Mouse (Mus musculus) CH12.LX (cell line): ENCODE data around the gene Srgap1. TPM values are rescaled to one million over a fixed set of nuclear protein-coding genes. Genes with fewer than 3 reads are reported as not detected.

Experiments
- DNase-seq: peaks from one replicate; pipeline ENCODE4 v3.0.0-alpha.2; 2013; ENCODE audit errors: extremely low read depth
- H3K27ac ChIP-seq: 2 replicates; pipeline ENCODE4 v1.5.1; 2012; ENCODE audit warnings: low read depth, mild to moderate bottlenecking, control low read depth, moderate library complexity; ENCODE audit not compliant: insufficient read depth
- H3K27me3 ChIP-seq: replicated peaks from 2 replicates; pipeline ENCODE3; 2012; ENCODE audit warnings: inconsistent platforms
- H3K36me3 ChIP-seq, 2 experiments: replicated peaks in 1 of 2; 2 replicates each; pipeline versions ENCODE3 to v1.6.1; 2012; ENCODE audit warnings: inconsistent platforms in 1 of 2, low read length in 1 of 2, mild to moderate bottlenecking in 1 of 2, mixed read lengths in 1 of 2, moderate library complexity in 1 of 2; ENCODE audit not compliant: control insufficient read depth in 1 of 2, insufficient read depth in 1 of 2
- H3K4me1 ChIP-seq, 2 experiments: 2 replicates each; pipeline ENCODE4 v1.6.1; 2012; ENCODE audit warnings: inconsistent platforms in 1 of 2, moderate library complexity in 1 of 2; ENCODE audit not compliant: insufficient read depth in 2 of 2, control insufficient read depth in 1 of 2
- H3K4me2 ChIP-seq: 2 replicates; pipeline ENCODE4 v1.6.1; 2012; ENCODE audit warnings: low read depth, mild to moderate bottlenecking, control low read depth; ENCODE audit not compliant: poor library complexity, insufficient read depth, severe bottlenecking
- H3K4me3 ChIP-seq, 3 experiments: fragments of 150-350 bp in 1 of 3; sonication (generic) in 1 of 3; replicated peaks in 1 of 3; 2 replicates each; pipeline versions ENCODE3 to v1.5.1; 2011 to 2012; ENCODE audit warnings: low read depth in 2 of 3, low read length in 2 of 3, mild to moderate bottlenecking in 2 of 3, moderate library complexity in 2 of 3, control low read depth in 1 of 3, improper control_type of control experiment in 1 of 3, inconsistent platforms in 1 of 3, mixed read lengths in 1 of 3; ENCODE audit not compliant: poor library complexity in 1 of 3
- H3K79me2 ChIP-seq: replicated peaks from 2 replicates; pipeline ENCODE4 v1.6.1; 2012; ENCODE audit warnings: mild to moderate bottlenecking, moderate library complexity; ENCODE audit not compliant: control insufficient read depth, poor library complexity, insufficient read depth, severe bottlenecking; ENCODE audit errors: extremely low read depth
- H3K9ac ChIP-seq: 2 replicates; pipeline ENCODE4 v1.6.1; 2012; ENCODE audit warnings: low read depth, mild to moderate bottlenecking, control low read depth, moderate library complexity; ENCODE audit not compliant: insufficient read depth
- H3K9me3 ChIP-seq: replicated peaks from 2 replicates; pipeline ENCODE3; 2012; ENCODE audit warnings: low read length, inconsistent platforms, mixed read lengths
- CHD1 ChIP-seq: IDR thresholded peaks from 2 replicates; pipeline ENCODE4 v1.6.1; 2012; ENCODE audit warnings: low read depth, low read length, improper control_type of control experiment, inconsistent platforms
- CHD2 ChIP-seq: IDR thresholded peaks from 2 replicates; pipeline ENCODE4 v1.6.1; 2011; ENCODE audit warnings: low read length, improper control_type of control experiment
- CTCF ChIP-seq, 2 experiments: IDR thresholded peaks in 1 of 2; conservative IDR thresholded peaks in 1 of 2; 2 replicates each; pipeline ENCODE4 v1.5.1; 2011 to 2012; ENCODE audit warnings: low read depth in 2 of 2, low read length in 2 of 2, improper control_type of control experiment in 1 of 2, inconsistent platforms in 1 of 2, mild to moderate bottlenecking in 1 of 2, moderate library complexity in 1 of 2
- E2F4 ChIP-seq: IDR thresholded peaks from 2 replicates; pipeline ENCODE4 v1.6.1; 2011; ENCODE audit warnings: low read depth, low read length, improper control_type of control experiment; ENCODE audit not compliant: insufficient replicate concordance
- ELF1 ChIP-seq: IDR thresholded peaks from 2 replicates; pipeline ENCODE4 v1.6.1; 2014; ENCODE audit warnings: low read depth, mild to moderate bottlenecking, inconsistent platforms, low read length, improper control_type of control experiment
- HCFC1 ChIP-seq: IDR thresholded peaks from 2 replicates; pipeline ENCODE4 v1.6.1; 2012; ENCODE audit warnings: low read depth, mild to moderate bottlenecking, inconsistent platforms, low read length, improper control_type of control experiment
- JUND ChIP-seq: conservative IDR thresholded peaks from 2 replicates; pipeline ENCODE4 v1.6.1; 2011; ENCODE audit warnings: low read depth, low read length, improper control_type of control experiment
- KAT2A ChIP-seq: IDR thresholded peaks from 2 replicates; pipeline ENCODE4 v1.6.1; 2012; ENCODE audit warnings: low read length, improper control_type of control experiment, inconsistent platforms; ENCODE audit not compliant: insufficient replicate concordance
- MAFK ChIP-seq: IDR thresholded peaks from 2 replicates; pipeline ENCODE4 v1.6.1; 2011; ENCODE audit warnings: low read length, improper control_type of control experiment; ENCODE audit not compliant: insufficient replicate concordance
- MAX ChIP-seq: IDR thresholded peaks from 2 replicates; pipeline ENCODE4 v1.6.1; 2011; ENCODE audit warnings: low read length, improper control_type of control experiment
- MXI1 ChIP-seq: IDR thresholded peaks from 2 replicates; pipeline ENCODE4 v1.6.1; 2011; ENCODE audit warnings: mild to moderate bottlenecking, low read depth, low read length, improper control_type of control experiment
- MYC ChIP-seq: IDR thresholded peaks from 2 replicates; pipeline ENCODE4 v1.6.1; 2011; ENCODE audit warnings: low read depth, mild to moderate bottlenecking, improper control_type of control experiment, low read length
- NELFE ChIP-seq: IDR thresholded peaks from 2 replicates; pipeline ENCODE4 v1.6.1; 2011; ENCODE audit warnings: low read depth, low read length, improper control_type of control experiment
- NRF1 ChIP-seq: IDR thresholded peaks from 2 replicates; pipeline ENCODE4 v1.6.1; 2014; ENCODE audit warnings: low read depth, mild to moderate bottlenecking, inconsistent platforms, low read length, improper control_type of control experiment, moderate library complexity
- POLR2A ChIP-seq: IDR thresholded peaks from 2 replicates; pipeline ENCODE4 v1.6.1; 2011; ENCODE audit warnings: low read depth, mild to moderate bottlenecking, improper control_type of control experiment, low read length
- POLR2AphosphoS2 ChIP-seq: IDR thresholded peaks from 2 replicates; pipeline ENCODE4 v1.6.1; 2011; ENCODE audit warnings: low read depth, low read length, improper control_type of control experiment
- RAD21 ChIP-seq: IDR thresholded peaks from 2 replicates; pipeline ENCODE4 v1.6.1; 2011; ENCODE audit warnings: low read depth, mild to moderate bottlenecking, low read length, improper control_type of control experiment, moderate library complexity
- RCOR1 ChIP-seq: conservative IDR thresholded peaks from 2 replicates; pipeline ENCODE4 v1.6.1; 2012; ENCODE audit warnings: low read depth, mild to moderate bottlenecking, inconsistent platforms, low read length, improper control_type of control experiment
- SMC3 ChIP-seq: IDR thresholded peaks from 2 replicates; pipeline ENCODE4 v1.6.1; 2011; ENCODE audit warnings: low read depth, low read length, improper control_type of control experiment
- TBP ChIP-seq: conservative IDR thresholded peaks from 2 replicates; pipeline ENCODE4 v1.6.1; 2011; ENCODE audit warnings: low read depth, low read length, improper control_type of control experiment
- TCF12 ChIP-seq: IDR thresholded peaks from 2 replicates; pipeline ENCODE4 v1.6.1; 2014; ENCODE audit warnings: low read depth, mild to moderate bottlenecking, inconsistent platforms, low read length, improper control_type of control experiment
- UBTF ChIP-seq: IDR thresholded peaks from 2 replicates; pipeline ENCODE4 v1.6.1; 2012; ENCODE audit warnings: low read depth, mild to moderate bottlenecking, inconsistent platforms, low read length, improper control_type of control experiment, moderate library complexity
- USF1 ChIP-seq: IDR thresholded peaks from 2 replicates; pipeline ENCODE4 v1.6.1; 2014; ENCODE audit warnings: low read depth, mild to moderate bottlenecking, inconsistent platforms, low read length, improper control_type of control experiment
- ZKSCAN1 ChIP-seq: IDR thresholded peaks from 2 replicates; pipeline ENCODE4 v1.6.1; 2012; ENCODE audit warnings: low read depth, inconsistent platforms, low read length, improper control_type of control experiment, borderline replicate concordance
- ZNF384 ChIP-seq: IDR thresholded peaks from 2 replicates; pipeline ENCODE4 v1.6.1; 2012; ENCODE audit warnings: low read depth, low read length, improper control_type of control experiment, inconsistent platforms
- dilution Hi-C: fragments of 300-500 bp; cut with MboI; formaldehyde crosslinking; loops from 2 replicates; pipeline ENCODE4 v1.14.3; 2020; ENCODE audit warnings: low sequenced_read_pairs; ENCODE audit not compliant: extremely low pct_unique_long_range_greater_than_20kb, extremely low pct_ligation_motif_present
- in situ Hi-C: fragments of 300-500 bp; cut with MboI; formaldehyde crosslinking; loops from 3 replicates; pipeline ENCODE4 v1.14.3; 2019; ENCODE audit warnings: low sequenced_read_pairs, low pct_ligation_motif_present, low pct_unique_long_range_greater_than_20kb, mixed read lengths
- polyA plus RNA-seq: library from polyadenylated mRNA; unstranded; fragments of >175 nt; gene quantifications from 2 replicates; pipeline ENCODE4 v1.2.1, GENCODE M21; 2012; ENCODE audit warnings: low read depth; ENCODE audit not compliant: insufficient read length
- total RNA-seq, 2 experiments: library from RNA; depleted of rRNA; stranded (reverse); fragments of 300-350 nt in 1 of 2; fragments of >200 nt in 1 of 2; gene quantifications; 2 replicates each; pipeline ENCODE4 v1.2.3; 2012 to 2014

Srgap1 gene
- total and polyA plus RNA-seq, 3 experiments: not detected

DNA sequence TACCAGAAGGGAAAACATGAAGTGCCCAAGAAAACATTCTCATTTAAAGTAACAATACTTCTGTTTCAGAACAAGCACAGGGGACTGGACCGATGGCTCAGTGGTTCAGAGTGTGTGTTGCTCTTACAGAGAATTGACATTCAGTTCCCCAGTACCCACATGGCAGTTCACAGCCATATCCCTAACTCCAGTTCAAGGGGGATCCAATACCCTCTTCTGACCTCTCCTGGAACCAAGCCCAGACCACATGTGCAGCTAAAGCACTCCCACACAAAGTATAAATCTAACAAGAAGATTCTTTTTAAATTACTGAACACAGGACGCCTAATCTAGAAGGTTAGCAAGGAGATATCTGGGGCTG is 38.8 kb downstream of the Srgap1 start:
- no peak for DNase-seq
- Histone ChIP-seq H3K4me2 (no peak overlapping the region), H3K27ac (no peak overlapping the region), H3K9me3 (no peaks in the 10 kb centered on the region), H3K27me3 (no peaks in the 10 kb centered on the region), H3K79me2 (no peaks in the 10 kb centered on the region), H3K36me3 (no peaks in the 10 kb centered on the region), H3K4me1 (peaks cover 0 to 8% of the 10 kb centered on the region in 2 experiments; a peak in 1 of 4 replicates), H3K4me3 (no peak overlapping the region), H3K9ac (no peak overlapping the region)
- in situ Hi-C loops (no loop called here), dilution Hi-C loops (no loop called here)
- TF ChIP-seq RAD21 (no peak), MXI1 (no peak), NRF1 (no peak), HCFC1 (no peak), ZKSCAN1 (no peak), USF1 (no peak), ZNF384 (no peak), ELF1 (no peak), UBTF (no peak), MYC (no peak), MAX (no peak), CTCF (conservative IDR thresholded peaks at IDR 0.05 in 1 of 2, IDR thresholded peaks at IDR 0.05 in 1 of 2; ENCODE audit: low read depth in 2 of 2, low read length in 2 of 2) (no peak), JUND (no peak), TCF12 (no peak), POLR2AphosphoS2 (no peak), E2F4 (no peak)

DNA sequence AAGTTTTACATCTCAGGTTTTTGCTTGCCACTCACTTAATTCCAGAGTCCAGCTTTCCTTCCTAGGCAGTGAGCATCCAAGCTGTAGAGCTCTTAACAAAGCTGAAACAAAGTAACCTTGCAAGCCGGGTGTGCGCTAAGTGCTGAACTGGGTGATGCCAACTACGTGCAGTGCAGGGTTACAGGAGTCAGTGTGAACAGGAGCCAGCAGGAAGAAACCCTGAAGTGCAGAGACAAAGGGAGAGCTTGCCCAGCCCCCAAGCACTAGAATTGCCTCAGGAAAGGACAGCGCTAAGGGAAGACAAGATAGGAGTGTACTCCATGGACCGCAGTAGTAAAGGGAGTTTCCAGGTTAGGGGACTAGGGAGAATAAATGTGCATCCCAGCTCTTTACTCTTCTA is 40.5 kb downstream of the Srgap1 start:
- TF ChIP-seq USF1 (no peak), SMC3 (no peak), MAFK (no peak), POLR2AphosphoS2 (no peak), CHD1 (no peak), KAT2A (no peak), CHD2 (no peak), RCOR1 (no peak), POLR2A (no peak), MAX (no peak), NELFE (no peak), TBP (no peak)

More for the DNA sequence above, 40.5 kb downstream of the Srgap1 start:
- H3K4me2 ChIP-seq: no peak overlapping the region
- H3K4me1 ChIP-seq: peaks cover 0 to 8% of the 10 kb centered on the region in 2 experiments; a peak in 1 of 4 replicates
- H3K9ac ChIP-seq: no peak overlapping the region
- H3K27me3 ChIP-seq: no peaks in the 10 kb centered on the region
- H3K4me3 ChIP-seq: no peak overlapping the region
- H3K36me3 ChIP-seq: no peaks in the 10 kb centered on the region
- no peak overlapping the region for H3K27ac ChIP-seq
- in situ Hi-C loops (no loop called here), dilution Hi-C loops (no loop called here)
- no peaks in the 10 kb centered on the region for H3K79me2 ChIP-seq
- no peaks in the 10 kb centered on the region for H3K9me3 ChIP-seq
- DNase-seq: no peak
